Mouse (Mus musculus): ENCODE measurements around the gene Foxp1.
A peak's percentile ranks its signal among the peaks of the same experiment; 100 is the strongest.

The Foxp1 gene

GRCm38 (mm10) chr6:99027542-99028160, 494.9 kb downstream of the Foxp1 start:
- peak; percentile 49 for DNase-seq (ENCODE audit: low read depth, low spot score)

GRCm38 (mm10) chr6:99026635-99027541, 495.6 kb downstream of the Foxp1 start:
- DNase-seq (ENCODE audit: low read depth, low spot score): peak; percentile 59

GRCm38 (mm10) chr6:99026040-99026439, 496.5 kb downstream of the Foxp1 start:
- DNase-seq (ENCODE audit: low read depth, low spot score): peak; percentile 74

GRCm38 (mm10) chr6:99024588-99024987, 497.9 kb downstream of the Foxp1 start:
- no peak for DNase-seq (ENCODE audit: low read depth, low spot score)

- no peak for DNase-seq (ENCODE audit: low read depth, low spot score)
These were observed 501.7 kb downstream of the Foxp1 start for GRCm38 (mm10) chr6:99020570-99021444.

GRCm38 (mm10) chr6:99019716-99020115, 502.8 kb downstream of the Foxp1 start:
- no peak for DNase-seq (ENCODE audit: low read depth, low spot score)

- no peak for DNase-seq (ENCODE audit: low read depth, low spot score)
These were observed 503.3 kb downstream of the Foxp1 start for GRCm38 (mm10) chr6:99019266-99019665.

- DNase-seq (ENCODE audit: low read depth, low spot score): no peak
These were observed 508.5 kb downstream of the Foxp1 start for GRCm38 (mm10) chr6:99013866-99014502.

GRCm38 (mm10) chr6:99013119-99013865, 509.2 kb downstream of the Foxp1 start:
- peak; percentile 74 for DNase-seq (ENCODE audit: low read depth, low spot score)

- DNase-seq (ENCODE audit: low read depth, low spot score): no peak
These were observed 510.5 kb downstream of the Foxp1 start for GRCm38 (mm10) chr6:99011895-99012584.

GRCm38 (mm10) chr6:99009771-99010170, 512.8 kb downstream of the Foxp1 start:
- no peak for DNase-seq (ENCODE audit: low read depth, low spot score)

GRCm38 (mm10) chr6:99008565-99008964, 514.0 kb downstream of the Foxp1 start:
- DNase-seq (ENCODE audit: low read depth, low spot score): peak; percentile 54

GRCm38 (mm10) chr6:99007542-99007941, 515.0 kb downstream of the Foxp1 start:
- no peak for DNase-seq (ENCODE audit: low read depth, low spot score)

- no peak for DNase-seq (ENCODE audit: low read depth, low spot score)
These were observed 518.1 kb downstream of the Foxp1 start for GRCm38 (mm10) chr6:99004255-99004997.

GRCm38 (mm10) chr6:99003108-99003709, 519.3 kb downstream of the Foxp1 start:
- DNase-seq (ENCODE audit: low read depth, low spot score): no peak

- no peak for DNase-seq (ENCODE audit: low read depth, low spot score)
These were observed 520.9 kb downstream of the Foxp1 start for GRCm38 (mm10) chr6:99001637-99002036.

GRCm38 (mm10) chr6:98998971-98999932, 523.3 kb downstream of the Foxp1 start:
- DNase-seq (ENCODE audit: low read depth, low spot score): no peak

GRCm38 (mm10) chr6:98997742-98998141, 524.8 kb downstream of the Foxp1 start:
- no peak for DNase-seq (ENCODE audit: low read depth, low spot score)

All from CD4-positive, CD25-positive, alpha-beta regulatory T cell, adult 2 months (primary cell).